Mouse (Mus musculus) neural tube, embryonic 13.5 days (tissue): ENCODE measurements around the gene Cenps. TPM values are rescaled to one million over a fixed set of nuclear protein-coding genes. Genes with fewer than 3 reads are reported as not detected.
A peak's percentile ranks its signal among the peaks of the same experiment; 100 is the strongest.
"Not testable (repeated sequence)": the region's sequence is repeated elsewhere in the genome, so short reads cannot be mapped to it uniquely, and the experiment has no call there.

ENCODE experiments used
- ATAC-seq: fragments of 200-750 bp; cut with Nextera tagmentation; 2 replicates; pipeline ENCODE4 v1.8.0; 2017; ENCODE audit warnings: low read depth, mild to moderate bottlenecking, moderate TSS enrichment, moderate library complexity
- H3K27ac ChIP-seq: fragments of 300-500 bp; sonication (generic); replicated peaks from 2 replicates; pipeline ENCODE4 v1.5.1; 2015; ENCODE audit warnings: moderate library complexity, mild to moderate bottlenecking, inconsistent platforms
- H3K27me3 ChIP-seq: fragments of 300-500 bp; sonication (generic); 2 replicates; pipeline ENCODE4 v1.6.1; 2015; ENCODE audit warnings: mild to moderate bottlenecking, inconsistent platforms
- H3K36me3 ChIP-seq: fragments of 300-500 bp; sonication (generic); 2 replicates; pipeline ENCODE4 v1.6.1; 2015; ENCODE audit warnings: mild to moderate bottlenecking, inconsistent platforms
- H3K4me1 ChIP-seq: fragments of 300-500 bp; sonication (generic); replicated peaks from 2 replicates; pipeline ENCODE4 v1.6.1; 2015; ENCODE audit warnings: inconsistent platforms
- H3K4me2 ChIP-seq: fragments of 300-500 bp; sonication (generic); 2 replicates; pipeline ENCODE4 v1.6.1; 2015; ENCODE audit warnings: inconsistent platforms, mild to moderate bottlenecking, moderate library complexity
- H3K4me3 ChIP-seq: fragments of 300-500 bp; sonication (generic); 2 replicates; pipeline ENCODE4 v1.5.1; 2015; ENCODE audit warnings: mild to moderate bottlenecking, inconsistent platforms
- H3K9ac ChIP-seq: fragments of 300-500 bp; sonication (generic); 2 replicates; pipeline ENCODE4 v1.6.1; 2015; ENCODE audit warnings: moderate library complexity, mild to moderate bottlenecking, inconsistent platforms
- H3K9me3 ChIP-seq: fragments of 300-500 bp; sonication (generic); 2 replicates; pipeline ENCODE4 v1.6.1; 2016; ENCODE audit warnings: inconsistent platforms
- WGBS: fragments of 180-500 bp; shearing (Covaris S2); methylation state at CpG from one replicate; pipeline ENCODE4 v1.1.7; 2015; 5-methylcytosine and 5-hydroxymethylcytosine counted together
- polyA plus RNA-seq: library from polyadenylated mRNA; unstranded; fragments of >200 nt; fragmentation: Nextera tagmentation; extraction: Ambion mirVana; gene quantifications from 2 replicates; pipeline ENCODE4 v1.2.1, GENCODE M21; 2015

The Cenps gene
- polyA plus RNA-seq, 1 experiment from 2014 or later, result 21.1 TPM

DNA sequence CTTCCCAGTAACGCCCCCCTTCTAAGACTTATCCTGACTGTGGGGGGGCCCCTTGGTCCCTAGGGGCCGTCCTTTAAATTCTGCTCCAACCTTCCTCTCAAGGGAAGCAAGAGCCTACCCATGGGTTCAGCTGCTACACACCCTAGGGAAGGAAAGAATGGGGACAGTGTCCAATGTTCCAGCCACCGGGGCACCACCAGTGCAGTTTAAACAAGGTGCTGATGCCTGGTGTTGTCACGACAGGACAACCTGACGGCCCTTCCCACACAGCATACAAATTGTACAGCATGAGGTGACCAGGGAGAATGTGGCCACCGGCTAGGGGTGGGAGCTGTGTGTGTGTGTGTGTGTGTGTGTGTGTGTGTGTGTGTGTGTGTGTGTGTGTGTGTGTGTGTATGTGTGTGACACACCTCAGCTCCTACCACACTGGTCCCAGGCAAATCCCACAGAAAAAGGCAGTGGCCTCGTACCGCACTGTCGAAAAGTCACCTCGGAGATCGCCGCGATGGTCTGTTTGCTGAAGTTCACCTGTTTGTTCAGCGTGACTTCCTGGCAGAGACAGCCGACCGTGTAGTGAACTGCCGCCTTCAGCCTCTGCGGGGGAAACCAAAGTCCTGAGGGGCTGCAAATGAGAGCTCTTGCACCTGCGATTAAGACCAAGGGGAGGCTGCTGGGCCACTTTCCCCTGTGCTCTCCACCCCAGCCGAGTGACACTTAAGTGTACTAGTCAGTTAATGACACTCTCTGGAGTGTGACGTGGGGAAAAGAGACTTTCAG is 5.5 kb downstream of the Cenps start:
- Histone ChIP-seq H3K9ac (no peak overlapping the region), H3K4me3 (no peak overlapping the region), H3K27ac (no peak overlapping the region), H3K4me2 (no peak overlapping the region), H3K36me3 (peaks cover 23% of the 10 kb centered on the region), H3K27me3 (no peaks in the 10 kb centered on the region), H3K4me1 (peaks cover 8% of the 10 kb centered on the region), H3K9me3 (no peaks in the 10 kb centered on the region)
- ATAC-seq, result no peak
- 86% methylated on average over 21 of the region's 21 CpGs for WGBS

DNA sequence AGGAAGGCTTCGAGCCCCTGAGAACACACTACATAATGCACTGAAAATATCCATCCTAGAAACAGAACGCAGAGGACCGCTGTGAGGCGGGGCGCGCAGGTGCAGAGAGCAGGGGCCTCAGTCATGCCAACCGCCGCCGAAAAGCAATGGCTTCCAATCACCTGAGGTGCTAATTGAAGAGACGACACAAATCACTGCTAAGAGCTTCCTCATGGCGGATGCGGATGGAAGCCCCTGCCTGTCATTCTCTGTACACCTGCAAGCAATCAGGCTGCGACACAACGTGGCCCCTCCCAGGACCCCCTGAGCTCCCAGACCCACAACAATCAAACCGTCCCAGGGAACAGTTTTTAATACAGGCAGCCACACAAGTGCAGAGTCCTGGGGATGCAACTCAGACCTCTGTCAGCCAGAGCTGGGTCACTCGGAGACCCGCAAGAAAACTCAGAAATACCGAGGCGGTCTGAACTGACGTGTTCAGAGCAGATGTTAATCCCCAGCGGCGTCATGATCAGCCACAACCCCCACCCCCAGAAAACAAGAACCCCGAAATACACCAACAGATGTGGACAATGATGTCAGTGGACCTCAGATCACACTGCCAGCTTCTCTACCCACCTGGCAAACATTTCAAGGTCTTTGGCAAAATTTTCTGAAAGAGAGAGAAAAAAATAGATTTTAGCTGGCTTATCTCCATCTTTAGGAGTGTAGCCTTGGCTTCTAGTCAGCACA is 6.2 kb downstream of the Cenps start:
- H3K4me1 ChIP-seq, result no peaks in the 10 kb centered on the region; the same call in 1 of the 2 replicates
- H3K9ac ChIP-seq, result no peak overlapping the region
- H3K27ac ChIP-seq, result no peak overlapping the region
- ATAC-seq, result no peak
- H3K36me3 ChIP-seq, result peaks cover 23% of the 10 kb centered on the region
- no peak overlapping the region for H3K4me3 ChIP-seq
- H3K4me2 ChIP-seq, result no peak overlapping the region
- no peaks in the 10 kb centered on the region for H3K9me3 ChIP-seq
- H3K27me3 ChIP-seq, result no peaks in the 10 kb centered on the region
- 87% methylated on average over 23 of the region's 23 CpGs for WGBS

DNA sequence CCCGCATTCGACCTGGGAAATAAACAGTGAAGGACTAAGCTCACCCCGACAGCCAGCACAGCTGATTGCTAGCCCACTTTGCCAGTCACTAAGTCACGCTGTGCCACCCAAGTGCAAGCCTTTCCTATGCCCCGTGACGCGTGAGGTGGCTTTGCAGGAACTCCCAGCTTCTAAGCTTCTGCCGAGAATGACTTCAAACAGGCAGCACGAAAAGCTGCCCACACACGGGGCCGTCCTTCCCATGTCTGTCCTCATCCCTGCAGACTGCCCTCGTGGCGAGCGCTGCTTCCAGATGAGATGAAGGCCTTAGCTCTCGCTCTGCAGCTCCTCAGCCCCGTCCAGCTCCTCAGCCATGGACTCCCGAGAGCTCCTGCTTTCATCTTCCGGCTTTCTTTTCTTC is 9.0 kb downstream of the Cenps start:
- H3K36me3 ChIP-seq, result peaks cover 23% of the 10 kb centered on the region
- H3K4me2 ChIP-seq, result no peak overlapping the region
- H3K27ac ChIP-seq, result no peak overlapping the region
- no peaks in the 10 kb centered on the region for H3K4me1 ChIP-seq
- ATAC-seq, result no peak
- WGBS, result 85% methylated on average over 18 of the region's 18 CpGs
- H3K9me3 ChIP-seq, result no peaks in the 10 kb centered on the region
- H3K27me3 ChIP-seq, result no peaks in the 10 kb centered on the region
- H3K4me3 ChIP-seq, result no peak overlapping the region
- H3K9ac ChIP-seq, result no peak overlapping the region

DNA sequence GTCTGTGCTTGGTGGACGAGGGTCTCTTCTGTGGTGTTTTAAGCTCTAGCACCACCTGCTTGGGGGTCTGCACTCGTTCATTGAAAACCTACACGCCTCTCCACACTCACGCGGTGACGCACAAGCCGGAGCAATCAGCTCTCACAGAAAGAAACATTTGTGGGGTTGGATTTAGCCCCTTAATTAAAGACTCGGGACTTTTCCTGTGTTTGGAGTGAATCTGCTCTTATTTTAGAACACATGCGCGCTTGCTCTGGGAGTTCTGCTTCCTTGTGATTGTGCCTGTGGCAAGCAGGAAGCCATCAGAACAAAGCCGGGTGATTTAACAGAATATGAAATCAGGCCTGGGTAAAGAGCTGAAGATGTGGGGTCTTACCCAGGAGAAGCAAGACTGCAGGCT is 10.8 kb downstream of the Cenps start, which contains the start of gene Cort:
TSS of gene Cort (minus strand) at position 101 of the 400 bp plus-strand sequence.
- H3K4me2 ChIP-seq, result no peak within 1 kb of the TSS
- H3K4me1 ChIP-seq, result no peaks in the 10 kb centered on the region
- no peak within 1 kb of the TSS for H3K9ac ChIP-seq
- H3K4me3 ChIP-seq, result no peak within 1 kb of the TSS
- no peaks in the 10 kb centered on the region for H3K27me3 ChIP-seq
- H3K9me3 ChIP-seq, result no peaks in the 10 kb centered on the region
- ATAC-seq, result no peak
- 91% methylated on average over 11 of the region's 11 CpGs for WGBS
- no peak within 1 kb of the TSS for H3K27ac ChIP-seq
- H3K36me3 ChIP-seq, result peaks cover 26% of the 10 kb centered on the region

DNA sequence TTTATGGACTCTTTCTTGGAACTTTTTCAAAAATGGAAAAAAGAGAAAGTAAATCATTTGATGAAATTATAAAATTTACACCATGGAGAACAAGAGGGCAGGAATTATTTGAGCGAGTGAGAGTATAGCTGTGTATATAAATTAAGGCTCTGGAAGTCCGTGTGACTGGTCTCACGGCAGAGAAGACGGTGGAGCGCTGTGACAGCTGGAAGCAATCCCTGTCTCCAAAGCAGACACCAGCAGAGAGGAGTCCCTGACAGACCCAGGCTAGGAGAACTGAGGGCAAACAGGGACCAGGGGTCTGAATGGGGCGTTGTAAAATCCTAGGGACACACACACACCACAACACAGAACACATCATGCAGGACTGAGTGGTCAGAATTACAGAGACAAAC is 11.3 kb downstream of the Cenps start:
- Histone ChIP-seq H3K9ac (no peak overlapping the region), H3K4me3 (no peak overlapping the region), H3K27ac (no peak overlapping the region), H3K4me1 (no peaks in the 10 kb centered on the region), H3K4me2 (no peak overlapping the region), H3K27me3 (no peaks in the 10 kb centered on the region), H3K9me3 (no peaks in the 10 kb centered on the region), H3K36me3 (peaks cover 25% of the 10 kb centered on the region)
- 70% methylated on average over 6 of the region's 6 CpGs for WGBS
- no peak for ATAC-seq

DNA sequence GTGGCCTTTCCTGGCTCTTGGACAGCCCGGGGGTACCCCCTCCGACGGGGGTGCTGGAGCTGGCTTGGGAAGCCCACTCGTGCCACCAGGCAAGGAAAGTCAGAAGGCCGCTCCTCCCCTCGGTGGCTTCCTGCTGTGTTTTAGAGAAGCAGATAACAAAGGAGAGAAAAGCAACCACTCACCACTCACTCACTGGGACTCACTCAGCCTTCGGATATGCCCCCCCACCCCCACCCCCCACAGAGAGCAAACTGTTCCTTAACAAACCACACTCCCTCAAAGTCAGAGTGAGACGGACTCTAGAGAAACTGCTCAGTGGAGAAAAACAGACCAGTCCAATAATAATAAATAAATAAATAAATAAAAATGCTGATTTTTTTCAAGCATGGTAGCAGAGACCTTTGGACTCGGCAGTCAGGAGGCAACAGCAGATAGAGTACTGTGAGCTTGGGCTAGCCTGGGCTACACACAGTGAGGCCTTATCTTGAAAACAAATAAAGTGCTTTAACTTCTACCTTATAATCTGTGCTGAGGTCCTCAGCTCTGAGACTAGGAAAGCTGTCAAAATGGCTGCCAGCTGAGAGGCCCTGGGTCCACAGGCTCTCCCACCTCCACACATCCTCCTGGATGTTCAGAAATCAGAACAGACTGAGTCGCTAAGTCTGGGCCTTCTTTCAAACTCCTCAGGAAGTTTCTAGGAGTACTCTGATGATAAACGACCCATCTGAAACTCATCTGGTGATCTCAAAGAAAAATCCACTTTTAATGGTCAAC is 11.9 kb downstream of the Cenps start:
- H3K36me3 ChIP-seq, result peaks cover 25% of the 10 kb centered on the region
- 46% methylated on average over 11 of the region's 11 CpGs for WGBS
- no peak overlapping the region for H3K27ac ChIP-seq
- no peaks in the 10 kb centered on the region for H3K4me1 ChIP-seq
- H3K4me3 ChIP-seq, result no peak overlapping the region
- ATAC-seq, result no peak; the same call in 1 of the 2 replicates
- no peaks in the 10 kb centered on the region for H3K27me3 ChIP-seq
- H3K4me2 ChIP-seq, result no peak overlapping the region
- H3K9ac ChIP-seq, result no peak overlapping the region
- no peaks in the 10 kb centered on the region for H3K9me3 ChIP-seq

DNA sequence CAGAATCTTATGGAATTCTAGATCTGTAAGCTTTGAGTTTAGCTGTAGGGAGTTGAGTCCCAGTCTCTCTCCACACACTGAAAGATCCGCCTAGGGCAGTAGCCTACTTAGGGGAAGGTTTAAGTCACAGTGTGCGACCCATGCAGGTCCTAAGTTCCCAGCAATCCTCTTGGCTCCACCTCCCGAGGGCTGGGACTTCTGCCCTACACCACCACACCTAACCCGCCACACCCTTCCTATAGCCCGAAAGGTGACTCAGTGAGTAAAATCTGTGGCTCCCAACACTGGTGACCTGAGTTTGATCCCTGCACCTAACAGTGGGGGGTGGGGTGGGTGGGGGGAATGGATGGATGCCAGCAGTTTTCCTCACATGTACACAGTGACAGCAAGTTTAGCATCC is 14.0 kb downstream of the Cenps start:
- 75% methylated on average over 5 of the region's 5 CpGs for WGBS
- no peak for ATAC-seq
- no peak overlapping the region for H3K4me3 ChIP-seq
- H3K27me3 ChIP-seq, result no peaks in the 10 kb centered on the region
- H3K9ac ChIP-seq, result no peak overlapping the region
- no peak overlapping the region for H3K27ac ChIP-seq
- H3K36me3 ChIP-seq, result peaks cover 41% of the 10 kb centered on the region
- no peak overlapping the region for H3K4me2 ChIP-seq
- no peaks in the 10 kb centered on the region for H3K9me3 ChIP-seq
- no peaks in the 10 kb centered on the region for H3K4me1 ChIP-seq

DNA sequence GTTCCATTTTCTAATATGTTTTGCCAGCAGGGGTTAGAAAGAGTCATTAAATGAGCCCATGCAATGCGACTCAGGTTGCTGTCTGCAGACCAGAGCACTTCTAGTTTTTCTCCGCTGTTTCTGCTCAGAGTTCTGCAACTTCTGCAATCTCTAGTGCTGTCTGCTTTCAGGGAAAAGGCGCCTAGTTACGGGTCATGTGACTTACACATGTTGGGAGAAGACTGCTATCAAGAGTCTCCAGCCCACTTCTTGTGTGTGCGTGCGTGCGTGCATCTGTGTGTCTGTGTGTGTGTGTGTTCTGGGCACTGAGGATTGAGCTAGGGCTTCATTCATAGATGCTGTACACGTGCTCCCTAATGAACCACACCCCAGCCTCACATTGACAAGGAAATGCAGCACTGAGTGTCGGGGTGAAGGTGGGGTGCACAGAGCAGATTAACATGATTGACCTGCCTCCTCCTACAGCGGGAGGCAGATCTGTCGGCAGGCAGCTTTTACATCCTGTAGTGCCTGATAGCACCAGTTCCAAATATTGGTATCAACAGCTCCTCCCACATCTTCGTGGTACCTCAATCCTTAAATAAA is 17.4 kb downstream of the Cenps start:
- 89% methylated on average over 12 of the region's 12 CpGs for WGBS
- peaks cover 45% of the 10 kb centered on the region for H3K36me3 ChIP-seq
- H3K4me2 ChIP-seq, H3K4me1 ChIP-seq, H3K9me3 ChIP-seq, ATAC-seq, H3K27ac ChIP-seq, H3K4me3 ChIP-seq, H3K27me3 ChIP-seq, H3K9ac ChIP-seq: not testable (repeated sequence)

DNA sequence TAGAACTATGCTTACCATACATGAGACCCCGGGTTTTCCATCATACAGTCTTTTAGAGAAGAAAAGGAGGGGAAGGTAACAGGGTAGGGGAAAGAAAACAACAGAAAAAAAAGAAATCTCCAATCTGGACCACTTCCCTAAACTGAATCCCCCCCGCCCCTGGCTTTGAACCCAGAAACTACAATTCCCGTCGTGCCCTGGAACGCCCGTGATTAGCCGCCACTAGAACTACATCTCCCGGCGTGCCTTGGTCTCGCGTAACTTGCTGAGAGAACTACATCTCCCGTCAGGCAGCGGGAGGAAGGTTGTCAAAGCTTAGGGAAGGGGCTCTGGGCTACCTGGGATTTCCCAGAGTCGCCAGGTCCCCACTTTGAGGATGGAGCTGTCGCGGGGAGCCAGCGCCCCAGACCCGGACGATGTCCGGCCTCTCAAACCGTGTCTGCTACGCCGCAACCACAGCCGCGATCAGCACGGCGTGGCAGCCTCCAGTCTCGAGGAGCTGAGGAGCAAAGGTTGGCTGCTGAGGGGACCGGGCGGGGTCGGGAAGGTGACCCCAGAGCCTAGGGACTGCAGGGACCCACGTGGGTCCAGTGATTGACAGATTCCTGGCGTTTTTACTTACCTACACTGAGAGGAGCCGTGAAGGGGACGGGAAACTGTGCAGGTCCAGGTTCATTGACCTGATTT is 33.4 kb downstream of the Cenps start, which contains the start of gene Dffa:
TSS of gene Dffa (plus strand) at position 272 of the 687 bp plus-strand sequence.
- no peaks in the 10 kb centered on the region for H3K9me3 ChIP-seq
- WGBS, result 1% methylated on average over 35 of the region's 35 CpGs

DNA sequence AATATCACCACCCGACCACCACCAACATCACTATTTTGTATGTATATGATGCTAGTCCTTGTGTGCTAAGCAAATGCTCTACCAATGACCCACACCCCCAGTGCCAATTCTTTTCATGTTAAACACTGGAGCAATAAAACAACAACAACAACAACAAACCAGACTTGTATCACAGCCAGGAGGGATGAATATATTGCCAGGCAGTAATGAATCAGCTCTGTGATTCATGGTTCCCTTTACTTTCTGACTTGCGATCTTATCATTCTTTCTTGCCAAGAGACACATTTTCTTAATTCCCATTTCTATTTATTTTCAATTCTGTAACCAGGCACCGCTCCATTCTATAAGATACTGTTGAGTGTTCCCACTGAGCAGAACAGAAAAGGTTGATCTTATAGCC is 36.0 kb downstream of the Cenps start:
- H3K27me3 ChIP-seq, result no peaks in the 10 kb centered on the region; the same call in 1 of the 2 replicates
- WGBS, result 85% methylated on average over 3 of the region's 3 CpGs
- H3K9me3 ChIP-seq, result no peaks in the 10 kb centered on the region
- H3K4me2 ChIP-seq, result no peak overlapping the region
- no peak overlapping the region for H3K9ac ChIP-seq
- no peak overlapping the region for H3K4me3 ChIP-seq
- H3K4me1 ChIP-seq, result peaks cover 29% of the 10 kb centered on the region
- ATAC-seq, result no peak
- H3K27ac ChIP-seq, result no peak overlapping the region
- peaks cover 5% of the 10 kb centered on the region for H3K36me3 ChIP-seq

More for the DNA sequence above, 33.4 kb downstream of the Cenps start, which contains the start of gene Dffa:
- Histone ChIP-seq H3K27me3 (no peaks in the 10 kb centered on the region; the same call in 1 of the 2 replicates), H3K36me3 (peaks cover 30% of the 10 kb centered on the region), H3K27ac (no peak within 1 kb of the TSS), H3K4me2 (peak within 1 kb of the TSS; percentile 93), H3K4me1 (peaks cover 17% of the 10 kb centered on the region), H3K4me3 (peak within 1 kb of the TSS; percentile 73), H3K9ac (peak within 1 kb of the TSS; percentile 83)
- ATAC-seq, result peak; percentile 88

DNA sequence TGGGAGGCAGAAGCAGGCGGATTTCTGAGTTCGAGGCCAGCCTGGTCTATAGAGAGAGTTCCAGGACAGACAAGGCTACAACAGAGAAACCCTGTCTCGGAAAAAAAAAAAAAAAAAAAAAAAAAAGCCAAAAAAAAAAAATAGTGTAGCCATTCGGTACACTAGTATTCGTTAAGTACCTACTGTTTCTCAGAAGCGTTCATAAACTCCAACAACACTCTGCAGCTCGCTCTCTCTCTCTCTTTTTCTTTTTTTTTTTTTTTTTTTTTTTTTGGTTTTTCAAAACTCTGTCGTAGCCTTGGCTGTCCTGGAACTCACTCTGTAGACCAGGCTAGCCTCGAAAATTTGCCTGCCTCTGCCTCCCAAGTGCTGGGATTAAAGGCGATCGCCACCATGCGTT is 37.0 kb downstream of the Cenps start:
- H3K27ac ChIP-seq, H3K4me2 ChIP-seq, ATAC-seq, H3K36me3 ChIP-seq, H3K9ac ChIP-seq, H3K9me3 ChIP-seq, H3K4me3 ChIP-seq, H3K27me3 ChIP-seq: not testable (repeated sequence)
- 88% methylated on average over 12 of the region's 12 CpGs for WGBS
- peaks cover 29% of the 10 kb centered on the region for H3K4me1 ChIP-seq
